Mouse (Mus musculus) limb, embryonic 13.5 days (tissue): ENCODE data around the gene Jag1. TPM values are rescaled to one million over a fixed set of nuclear protein-coding genes. Genes with fewer than 3 reads are reported as not detected.

Experiments
- ATAC-seq: fragments of 200-750 bp; cut with Nextera tagmentation; 2 replicates; pipeline ENCODE4 v1.8.0; 2017; ENCODE audit warnings: low read depth, moderate number of reproducible peaks, moderate TSS enrichment; ENCODE audit not compliant: low FRiP score
- H3K27ac ChIP-seq: fragments of 300-500 bp; sonication (generic); 2 replicates; pipeline ENCODE4 v1.5.1; 2015; ENCODE audit warnings: inconsistent platforms, mild to moderate bottlenecking, moderate library complexity
- H3K27me3 ChIP-seq: fragments of 300-500 bp; sonication (generic); 2 replicates; pipeline ENCODE4 v1.6.1; 2015; ENCODE audit warnings: mild to moderate bottlenecking, inconsistent platforms
- H3K36me3 ChIP-seq: fragments of 300-500 bp; sonication (generic); 2 replicates; pipeline ENCODE4 v1.6.1; 2015; ENCODE audit warnings: inconsistent platforms, mild to moderate bottlenecking, moderate library complexity
- H3K4me1 ChIP-seq: fragments of 300-500 bp; sonication (generic); 2 replicates; pipeline ENCODE4 v1.6.1; 2015; ENCODE audit warnings: inconsistent platforms
- H3K4me2 ChIP-seq: fragments of 300-500 bp; sonication (generic); replicated peaks from 2 replicates; pipeline ENCODE4 v1.6.1; 2015; ENCODE audit warnings: inconsistent platforms, mild to moderate bottlenecking, moderate library complexity
- H3K4me3 ChIP-seq: fragments of 300-500 bp; sonication (generic); 2 replicates; pipeline ENCODE4 v1.5.1; 2015; ENCODE audit warnings: moderate library complexity, mild to moderate bottlenecking, inconsistent platforms
- H3K9ac ChIP-seq: fragments of 300-500 bp; sonication (generic); 2 replicates; pipeline ENCODE4 v1.6.1; 2015; ENCODE audit warnings: mild to moderate bottlenecking, inconsistent platforms
- H3K9me3 ChIP-seq: fragments of 300-500 bp; sonication (generic); 2 replicates; pipeline ENCODE4 v1.6.1; 2016; ENCODE audit warnings: inconsistent platforms
- WGBS: fragments of 180-500 bp; shearing (Covaris S2); methylation state at CpG from one replicate; pipeline ENCODE4 v1.1.7; 2015; 5-methylcytosine and 5-hydroxymethylcytosine counted together
- polyA plus RNA-seq: library from polyadenylated mRNA; unstranded; fragments of >200 nt; fragmentation: Nextera tagmentation; extraction: Ambion mirVana; gene quantifications from 2 replicates; pipeline ENCODE4 v1.2.1, GENCODE M21; 2015

The Jag1 gene
- polyA plus RNA-seq: 18.8 and 19.2 TPM in 2 replicates

- Histone ChIP-seq H3K27me3 (no peaks in the 10 kb centered on the region), H3K9ac (peak within 1 kb of the TSS; percentile 91), H3K4me2 (peak within 1 kb of the TSS; percentile 93), H3K36me3 (no peaks in the 10 kb centered on the region), H3K4me3 (peak within 1 kb of the TSS; percentile 72), H3K9me3 (no peaks in the 10 kb centered on the region), H3K4me1 (peaks cover 43% of the 10 kb centered on the region), H3K27ac (peak within 1 kb of the TSS; percentile 99)
- no peak for ATAC-seq
- under 1% methylated on average over 59 of the region's 59 CpGs for WGBS
Observed at GRCm38 (mm10) chr2:137116025-137116674, at the start of gene Jag1. TSS of gene Jag1 (minus strand) at chr2:137116644.

GRCm38 (mm10) chr2:137156018-137156417 lies 39.6 kb upstream of the Jag1 start:
- Histone ChIP-seq H3K27ac (no peak overlapping the region), H3K4me3 (no peak overlapping the region), H3K4me1 (no peaks in the 10 kb centered on the region), H3K4me2 (no peak overlapping the region), H3K36me3 (no peaks in the 10 kb centered on the region), H3K9ac (no peak overlapping the region), H3K9me3 (0 out of 2 replicates have a peak, but pooled peaks cover 5% of the 10 kb centered on the region), H3K27me3 (no peaks in the 10 kb centered on the region)
- no peak for ATAC-seq
- WGBS: 87% methylated on average over 1 of the region's 1 CpGs

DNA sequence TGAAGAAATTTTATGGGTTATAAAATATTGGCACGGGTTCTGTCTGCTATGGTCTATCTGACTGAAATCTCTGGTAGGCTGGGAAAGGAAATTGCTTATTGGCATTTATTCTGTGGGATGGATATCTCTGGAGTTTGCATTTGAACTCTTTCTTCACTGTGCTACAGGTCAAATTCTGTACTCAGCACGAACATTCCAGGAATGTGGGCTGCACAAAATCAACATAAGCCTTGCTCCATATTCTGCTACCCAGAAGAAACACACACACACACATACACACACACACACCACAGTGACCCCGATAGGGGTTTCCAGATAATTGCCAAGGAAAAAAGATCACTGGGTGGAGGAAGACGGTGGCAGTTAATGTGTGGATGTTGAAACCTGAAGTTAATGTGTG lies 37.4 kb upstream of the Jag1 start:
- Histone ChIP-seq H3K9ac (no peak overlapping the region), H3K4me1 (no peaks in the 10 kb centered on the region), H3K9me3 (no peaks in the 10 kb centered on the region), H3K27ac (no peak overlapping the region), H3K4me2 (no peak overlapping the region), H3K36me3 (no peaks in the 10 kb centered on the region), H3K27me3 (no peaks in the 10 kb centered on the region), H3K4me3 (no peak overlapping the region)
- no peak for ATAC-seq
- 39% methylated on average over 4 of the region's 4 CpGs for WGBS

- H3K9me3 ChIP-seq: no peaks in the 10 kb centered on the region
- H3K4me2 ChIP-seq: no peak overlapping the region
- no peaks in the 10 kb centered on the region for H3K36me3 ChIP-seq
- no peak for ATAC-seq
- H3K27me3 ChIP-seq: no peaks in the 10 kb centered on the region
- WGBS: 80% methylated on average over 10 of the region's 10 CpGs
- no peak overlapping the region for H3K27ac ChIP-seq
- no peak overlapping the region for H3K9ac ChIP-seq
- H3K4me3 ChIP-seq: no peak overlapping the region
- H3K4me1 ChIP-seq: no peaks in the 10 kb centered on the region
Observed at GRCm38 (mm10) chr2:137153172-137153667, 36.8 kb upstream of the Jag1 start.

DNA sequence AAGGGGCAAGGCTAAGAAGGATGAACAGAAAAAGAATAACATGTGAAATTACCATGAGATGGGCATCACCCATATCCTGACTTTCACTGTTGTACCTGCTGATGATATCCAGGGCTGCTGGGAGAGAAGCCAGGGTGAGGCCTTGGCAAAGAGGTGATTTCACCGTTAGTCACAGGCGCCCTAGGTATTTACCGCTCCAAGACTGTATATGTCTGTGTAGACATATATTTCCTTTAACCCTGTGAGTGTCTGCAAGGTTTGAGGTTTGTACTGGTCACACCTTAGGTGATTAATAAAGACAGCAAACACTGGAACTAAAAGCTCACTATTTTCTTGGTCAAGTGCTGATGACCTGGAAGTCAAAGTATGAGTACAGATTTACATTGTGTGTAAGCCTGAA lies 34.5 kb upstream of the Jag1 start:
- H3K36me3 ChIP-seq: no peaks in the 10 kb centered on the region
- no peak overlapping the region for H3K4me3 ChIP-seq
- H3K27me3 ChIP-seq: no peaks in the 10 kb centered on the region
- no peak overlapping the region for H3K27ac ChIP-seq
- WGBS: 94% methylated on average over 3 of the region's 3 CpGs
- no peaks in the 10 kb centered on the region for H3K9me3 ChIP-seq
- H3K9ac ChIP-seq: no peak overlapping the region
- ATAC-seq: no peak
- no peak overlapping the region for H3K4me2 ChIP-seq
- no peaks in the 10 kb centered on the region for H3K4me1 ChIP-seq

DNA sequence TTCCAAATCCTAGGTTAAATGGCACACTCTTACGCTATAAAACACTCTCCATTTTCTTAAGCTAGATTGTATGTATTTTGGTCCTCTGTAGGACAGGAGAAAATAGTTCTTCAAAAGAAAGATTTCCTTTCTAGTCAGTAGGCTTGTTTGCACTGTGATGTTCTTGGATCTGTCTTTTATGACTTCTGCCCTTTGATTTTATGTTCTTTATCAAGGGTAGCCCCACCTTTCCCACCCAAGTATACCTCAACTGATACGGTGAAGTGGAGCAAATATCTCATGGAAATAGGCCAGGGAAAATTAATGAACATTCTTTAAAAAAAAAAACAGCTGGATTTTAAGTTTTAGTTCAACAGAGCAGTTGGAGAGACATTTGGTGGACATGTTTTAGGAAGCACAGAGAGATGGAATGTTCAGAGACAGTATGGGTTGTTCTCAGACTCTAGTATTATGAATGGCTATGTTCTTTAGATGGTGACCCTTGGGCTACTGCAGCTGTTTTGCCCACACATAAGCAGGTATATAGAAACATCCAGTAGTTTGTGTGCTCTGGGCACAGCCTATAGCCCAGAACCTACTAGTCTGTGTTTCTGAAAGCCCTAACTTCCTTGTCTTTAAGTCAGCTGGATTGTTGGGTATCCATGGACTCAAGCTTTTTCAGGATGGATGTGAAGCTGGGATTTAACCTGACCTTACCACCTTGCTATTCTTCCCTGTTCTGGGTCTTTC lies 30.7 kb upstream of the Jag1 start:
- Histone ChIP-seq H3K4me1 (no peaks in the 10 kb centered on the region), H3K27ac (no peak overlapping the region), H3K9me3 (no peaks in the 10 kb centered on the region), H3K4me3 (no peak overlapping the region), H3K9ac (no peak overlapping the region), H3K36me3 (no peaks in the 10 kb centered on the region), H3K27me3 (no peaks in the 10 kb centered on the region), H3K4me2 (no peak overlapping the region)
- 86% methylated on average over 2 of the region's 2 CpGs for WGBS
- no peak for ATAC-seq

DNA sequence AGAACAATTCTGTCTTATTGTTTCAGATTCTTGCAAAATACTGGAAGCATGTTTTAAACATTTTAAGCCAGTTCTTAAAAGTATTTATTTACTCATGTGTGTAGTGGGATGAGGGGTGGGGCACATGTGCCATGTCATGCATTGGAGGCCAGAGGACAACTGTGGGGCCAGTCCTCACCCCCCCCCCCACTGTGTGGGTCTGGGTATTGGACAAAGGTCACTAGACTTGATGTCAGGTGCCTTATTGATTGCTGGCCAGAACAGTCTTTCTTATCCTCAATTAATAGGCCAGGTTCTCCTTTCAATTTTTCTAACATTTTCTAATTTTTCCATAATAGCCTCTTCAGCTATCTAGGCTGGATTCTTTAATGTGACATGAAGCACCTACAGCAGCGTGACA lies 21.6 kb upstream of the Jag1 start:
- no peaks in the 10 kb centered on the region for H3K36me3 ChIP-seq
- ATAC-seq: no peak
- WGBS: 89% methylated on average over 1 of the region's 1 CpGs
- H3K27ac ChIP-seq: no peak overlapping the region
- peaks cover 12% of the 10 kb centered on the region; the same call in 1 of the 2 replicates for H3K4me1 ChIP-seq
- no peak overlapping the region for H3K4me2 ChIP-seq
- no peaks in the 10 kb centered on the region for H3K27me3 ChIP-seq
- no peaks in the 10 kb centered on the region for H3K9me3 ChIP-seq
- H3K4me3 ChIP-seq: no peak overlapping the region
- H3K9ac ChIP-seq: no peak overlapping the region

- WGBS: 81% methylated on average over 5 of the region's 5 CpGs
- H3K27ac ChIP-seq: no peak overlapping the region
- no peaks in the 10 kb centered on the region for H3K27me3 ChIP-seq
- H3K36me3 ChIP-seq: no peaks in the 10 kb centered on the region
- no peak overlapping the region for H3K4me3 ChIP-seq
- no peak for ATAC-seq
- H3K9me3 ChIP-seq: no peaks in the 10 kb centered on the region
- no peak overlapping the region for H3K4me2 ChIP-seq
- H3K9ac ChIP-seq: no peak overlapping the region
- H3K4me1 ChIP-seq: peaks cover 12% of the 10 kb centered on the region; the same call in 1 of the 2 replicates
Observed at GRCm38 (mm10) chr2:137134035-137134434, 17.6 kb upstream of the Jag1 start.

- Histone ChIP-seq H3K36me3 (no peaks in the 10 kb centered on the region), H3K4me1 (peaks cover 8% of the 10 kb centered on the region; the same call in 1 of the 2 replicates), H3K27me3 (no peaks in the 10 kb centered on the region), H3K27ac (no peak overlapping the region), H3K4me3 (no peak overlapping the region), H3K9ac (no peak overlapping the region), H3K4me2 (no peak overlapping the region), H3K9me3 (peaks cover 10% of the 10 kb centered on the region; the same call in 1 of the 2 replicates)
- 81% methylated on average over 1 of the region's 1 CpGs for WGBS
- ATAC-seq: no peak
Observed at GRCm38 (mm10) chr2:137124861-137125260, 8.4 kb upstream of the Jag1 start.

DNA sequence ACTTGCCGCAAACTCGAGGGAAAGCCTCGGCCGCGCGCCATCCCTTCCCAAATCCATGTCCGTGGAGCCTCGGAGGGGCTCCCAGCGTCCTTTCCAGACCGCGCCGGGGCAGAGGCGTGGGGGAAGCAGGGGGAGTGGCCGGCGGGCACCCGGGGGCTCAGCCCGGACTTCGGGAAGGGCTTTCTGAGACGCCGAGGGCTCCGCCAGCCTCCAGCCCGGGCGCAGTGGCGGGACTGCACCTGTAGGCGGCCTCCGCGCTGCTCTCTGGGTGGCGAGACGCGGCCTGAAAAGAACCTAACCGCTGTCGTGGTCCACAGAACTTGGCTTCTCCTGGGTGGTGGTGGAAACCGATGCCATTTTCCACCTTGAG lies 862 bp upstream of the Jag1 start:
- Histone ChIP-seq H3K9ac (peak overlapping the region; percentile 91), H3K4me3 (peak overlapping the region; percentile 72), H3K27ac (peak overlapping the region; percentile 99), H3K9me3 (no peaks in the 10 kb centered on the region), H3K4me1 (peaks cover 36% of the 10 kb centered on the region), H3K36me3 (no peaks in the 10 kb centered on the region), H3K27me3 (no peaks in the 10 kb centered on the region), H3K4me2 (peak overlapping the region; percentile 93)
- ATAC-seq: peak; percentile 70
- WGBS: under 1% methylated on average over 33 of the region's 33 CpGs

- Histone ChIP-seq H3K4me3 (peak overlapping the region; percentile 72), H3K4me1 (peaks cover 40% of the 10 kb centered on the region), H3K36me3 (no peaks in the 10 kb centered on the region), H3K9me3 (no peaks in the 10 kb centered on the region), H3K9ac (peak overlapping the region; percentile 91), H3K27ac (peak overlapping the region; percentile 99), H3K27me3 (no peaks in the 10 kb centered on the region), H3K4me2 (peak overlapping the region; percentile 93)
- peak; percentile 84 for ATAC-seq
- WGBS: under 1% methylated on average over 61 of the region's 61 CpGs
Observed at GRCm38 (mm10) chr2:137116675-137117320, 354 bp upstream of the Jag1 start.
